Mouse (Mus musculus) G1E (cell line): Measurements from ENCODE around the gene Olfr9.
"Not testable (repeated sequence)": the region's sequence is repeated elsewhere in the genome, so short reads cannot be mapped to it uniquely, and the experiment has no call there.

ENCODE experiments used
- CTCF ChIP-seq: IDR thresholded peaks from 2 replicates; pipeline ENCODE4 v1.5.1; 2012; ENCODE audit warnings: low read depth, low read length, inconsistent platforms, mixed read lengths
- GATA1 ChIP-seq: IDR thresholded peaks from 2 replicates; pipeline ENCODE4 v1.6.1; 2012; ENCODE audit warnings: borderline replicate concordance, low read length, inconsistent platforms, mixed read lengths

DNA sequence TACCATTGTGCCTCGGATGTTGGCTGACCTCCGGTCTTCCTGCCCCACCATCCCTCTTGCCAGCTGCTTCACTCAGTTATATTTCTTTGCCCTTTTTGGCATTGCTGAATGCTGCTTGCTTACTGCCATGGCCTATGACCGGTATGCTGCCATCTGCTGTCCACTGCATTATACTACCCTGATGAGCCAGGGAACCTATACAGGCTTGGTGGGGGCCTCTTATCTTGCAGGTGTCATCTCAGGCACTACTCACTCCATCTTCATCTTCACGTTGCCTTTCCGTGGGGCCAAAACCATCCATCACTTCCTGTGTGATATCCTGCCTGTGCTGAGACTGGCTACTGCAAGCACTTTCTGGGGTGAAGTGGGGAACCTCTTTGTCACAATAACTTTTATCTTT, 22.3 kb downstream of the Olfr9 start:
- not testable (repeated sequence) for TF ChIP-seq CTCF, GATA1
